Mouse (Mus musculus): Measurements from ENCODE around the gene Chac1. TPM values are rescaled to one million over a fixed set of nuclear protein-coding genes. Genes with fewer than 3 reads are reported as not detected.

The Chac1 gene
- polyA plus RNA-seq (2021): 34.2 TPM

GRCm38 (mm10) chr2:119350555-119351486 lies at the start of gene Chac1:
TSS of gene Chac1 (plus strand) at chr2:119351229.
- TF ChIP-seq CTCF (IDR thresholded peaks at IDR 0.05): no peak
- no peaks in the 10 kb centered on the region for H3K27me3 ChIP-seq
- in situ Hi-C loops (cut with MboI; ENCODE audit: low pct_unique_long_range_greater_than_20kb): no loop called here
- CTCF ChIA-PET: interaction anchor here (1.2 to 1.3 kb wide), 3 partner anchors 12 to 16 kb away, joined by 3 to 5 read pairs (median 4); no protein-coding TSS in a partner anchor
- DNase-seq (ENCODE audit: low read depth, low spot score): peak; percentile 80
- POLR2A ChIA-PET: interaction anchor here (0.9 to 1.2 kb wide), 3 partner anchors 10 to 75 kb away, joined by 3 read pairs; no protein-coding TSS in a partner anchor
- peak; percentile 83 for ATAC-seq

- H3K27me3 ChIP-seq: no peaks in the 10 kb centered on the region
- DNase-seq (ENCODE audit: low read depth, low spot score) (no peak), ATAC-seq (no peak)
- in situ Hi-C loops (cut with MboI; ENCODE audit: low pct_unique_long_range_greater_than_20kb): no loop called here
- ChIA-PET CTCF (no interaction called here), POLR2A (interaction anchor here (0.9 kb wide), 1 partner anchor 10 kb away, joined by 4 read pairs; no protein-coding TSS in a partner anchor)
- no peak for TF ChIP-seq CTCF (IDR thresholded peaks at IDR 0.05)
Measured at GRCm38 (mm10) chr2:119302876-119303275, 48.2 kb upstream of the Chac1 start.

GRCm38 (mm10) chr2:119304391-119304790 lies 46.6 kb upstream of the Chac1 start:
- CTCF ChIA-PET: no interaction called here
- no peak for TF ChIP-seq CTCF (IDR thresholded peaks at IDR 0.05)
- POLR2A ChIA-PET: no interaction called here
- ATAC-seq (no peak), DNase-seq (ENCODE audit: low read depth, low spot score) (no peak)
- no peaks in the 10 kb centered on the region for H3K27me3 ChIP-seq
- in situ Hi-C loops (cut with MboI; ENCODE audit: low pct_unique_long_range_greater_than_20kb): no loop called here

GRCm38 (mm10) chr2:119304798-119305208 lies 46.2 kb upstream of the Chac1 start:
- no peaks in the 10 kb centered on the region for H3K27me3 ChIP-seq
- DNase-seq (ENCODE audit: low read depth, low spot score) (no peak), ATAC-seq (no peak)
- ChIA-PET CTCF (no interaction called here), POLR2A (no interaction called here)
- TF ChIP-seq CTCF (IDR thresholded peaks at IDR 0.05): no peak
- in situ Hi-C loops (cut with MboI; ENCODE audit: low pct_unique_long_range_greater_than_20kb): no loop called here

- no peaks in the 10 kb centered on the region for H3K27me3 ChIP-seq
- no peak for DNase-seq (ENCODE audit: low read depth, low spot score)
- ChIA-PET POLR2A (no interaction called here), CTCF (interaction anchor here (1.9 to 5.0 kb wide), 2 partner anchors 11 to 12 kb away, joined by 6 to 23 read pairs; no protein-coding TSS in a partner anchor)
- ATAC-seq: no peak
- in situ Hi-C loops (cut with MboI; ENCODE audit: low pct_unique_long_range_greater_than_20kb): no loop called here
- no peak for TF ChIP-seq CTCF (IDR thresholded peaks at IDR 0.05)
Measured at GRCm38 (mm10) chr2:119311544-119311943, 39.5 kb upstream of the Chac1 start.

GRCm38 (mm10) chr2:119312380-119312958 lies 38.6 kb upstream of the Chac1 start:
- ATAC-seq (no peak), DNase-seq (ENCODE audit: low read depth, low spot score) (no peak)
- CTCF ChIA-PET: interaction anchor here (5.0 kb wide), 1 partner anchor 13 kb away, joined by 23 read pairs; no protein-coding TSS in a partner anchor
- TF ChIP-seq CTCF (IDR thresholded peaks at IDR 0.05): no peak
- POLR2A ChIA-PET: interaction anchor here (1.2 kb wide), 1 partner anchor 9 kb away, joined by 4 read pairs; no protein-coding TSS in a partner anchor
- in situ Hi-C loops (cut with MboI; ENCODE audit: low pct_unique_long_range_greater_than_20kb): no loop called here
- no peaks in the 10 kb centered on the region for H3K27me3 ChIP-seq

- no peaks in the 10 kb centered on the region for H3K27me3 ChIP-seq
- CTCF ChIA-PET: interaction anchor here (1.0 to 5.0 kb wide), 4 partner anchors 15 to 99 kb away, joined by 4 to 23 read pairs (median 6); partner anchors contain the start of gene Vps18
- no peak for DNase-seq (ENCODE audit: low read depth, low spot score)
- in situ Hi-C loops (cut with MboI; ENCODE audit: low pct_unique_long_range_greater_than_20kb): no loop called here
- ATAC-seq: peak; percentile 53
- no peak for TF ChIP-seq CTCF (IDR thresholded peaks at IDR 0.05)
- POLR2A ChIA-PET: interaction anchor here (0.6 to 2.2 kb wide), 4 partner anchors 11 to 148 kb away, joined by 3 to 12 read pairs (median 4); partner anchors contain the start of gene Dll4
Measured at GRCm38 (mm10) chr2:119313780-119314479, 37.1 kb upstream of the Chac1 start.

- DNase-seq (ENCODE audit: low read depth, low spot score): no peak
- ATAC-seq: peak; percentile 42
- ChIA-PET POLR2A (interaction anchor here (0.6 to 2.2 kb wide), 4 partner anchors 11 to 147 kb away, joined by 3 to 12 read pairs (median 3); partner anchors contain the start of genes Chac1 and Dll4), CTCF (interaction anchor here (1.5 to 5.0 kb wide), 5 partner anchors 11 to 99 kb away, joined by 4 to 23 read pairs (median 8); no protein-coding TSS in a partner anchor)
- in situ Hi-C loops (cut with MboI; ENCODE audit: low pct_unique_long_range_greater_than_20kb): no loop called here
- TF ChIP-seq CTCF (IDR thresholded peaks at IDR 0.05): no peak
- no peaks in the 10 kb centered on the region for H3K27me3 ChIP-seq
Measured at GRCm38 (mm10) chr2:119314742-119315310, 36.2 kb upstream of the Chac1 start.

GRCm38 (mm10) chr2:119318043-119318710 lies 32.9 kb upstream of the Chac1 start:
- no peak for TF ChIP-seq CTCF (IDR thresholded peaks at IDR 0.05)
- ATAC-seq: no peak
- in situ Hi-C loops (cut with MboI; ENCODE audit: low pct_unique_long_range_greater_than_20kb): no loop called here
- DNase-seq (ENCODE audit: low read depth, low spot score): no peak
- POLR2A ChIA-PET: interaction anchor here (1.0 kb wide), 1 partner anchor 19 kb away, joined by 4 read pairs; no protein-coding TSS in a partner anchor
- H3K27me3 ChIP-seq: no peaks in the 10 kb centered on the region
- CTCF ChIA-PET: no interaction called here

Data from Patski (cell line).